Mouse (Mus musculus) cerebellum, adult 8-10 months (tissue): ENCODE measurements around the gene Fam43a.

Experiments used
- DNase-seq: peaks from one replicate; pipeline ENCODE4 v3.0.0; 2022

The Fam43a gene

DNA sequence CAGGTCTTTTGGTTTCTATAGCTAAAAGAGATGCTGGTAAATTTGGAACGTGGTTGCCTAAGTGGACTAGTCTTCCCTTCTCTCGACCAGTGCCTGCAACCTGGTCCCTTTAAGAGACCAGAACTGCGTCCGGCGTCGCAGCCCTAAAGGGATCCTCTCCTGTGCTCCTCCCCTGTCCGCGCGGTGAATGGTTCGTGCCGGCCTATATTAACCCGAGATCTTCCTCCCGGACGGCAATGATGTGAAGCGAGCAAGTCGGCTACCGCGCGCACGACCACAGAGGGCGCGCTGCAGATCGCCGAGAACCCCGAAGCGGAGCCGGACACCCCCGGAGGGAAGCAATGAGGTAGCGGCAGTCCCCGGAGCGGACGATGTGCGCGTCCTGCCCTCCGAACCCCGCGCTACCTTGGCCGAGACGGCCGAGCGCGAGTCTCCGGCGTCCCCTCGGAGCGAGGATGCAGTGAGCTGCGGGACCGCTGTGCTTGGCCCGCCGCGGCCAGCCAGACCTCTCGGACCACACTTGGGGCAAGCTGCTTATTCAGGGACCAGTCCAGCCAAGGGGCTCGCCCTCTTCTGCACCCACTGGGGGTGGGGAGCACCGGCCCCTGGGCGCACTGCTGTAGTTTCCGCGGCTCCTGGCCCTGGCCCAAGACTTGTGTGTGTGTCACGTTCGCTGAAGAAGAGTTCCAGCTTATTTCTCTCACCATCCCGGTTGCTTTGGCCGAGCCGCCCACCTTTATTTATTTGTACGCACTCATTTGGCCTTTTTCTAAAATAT is at the start of gene Fam43a:
Gene Fam43a (plus strand): TSS at position 233 of the 778 bp plus-strand sequence.
- peak; percentile 94 for DNase-seq

DNA sequence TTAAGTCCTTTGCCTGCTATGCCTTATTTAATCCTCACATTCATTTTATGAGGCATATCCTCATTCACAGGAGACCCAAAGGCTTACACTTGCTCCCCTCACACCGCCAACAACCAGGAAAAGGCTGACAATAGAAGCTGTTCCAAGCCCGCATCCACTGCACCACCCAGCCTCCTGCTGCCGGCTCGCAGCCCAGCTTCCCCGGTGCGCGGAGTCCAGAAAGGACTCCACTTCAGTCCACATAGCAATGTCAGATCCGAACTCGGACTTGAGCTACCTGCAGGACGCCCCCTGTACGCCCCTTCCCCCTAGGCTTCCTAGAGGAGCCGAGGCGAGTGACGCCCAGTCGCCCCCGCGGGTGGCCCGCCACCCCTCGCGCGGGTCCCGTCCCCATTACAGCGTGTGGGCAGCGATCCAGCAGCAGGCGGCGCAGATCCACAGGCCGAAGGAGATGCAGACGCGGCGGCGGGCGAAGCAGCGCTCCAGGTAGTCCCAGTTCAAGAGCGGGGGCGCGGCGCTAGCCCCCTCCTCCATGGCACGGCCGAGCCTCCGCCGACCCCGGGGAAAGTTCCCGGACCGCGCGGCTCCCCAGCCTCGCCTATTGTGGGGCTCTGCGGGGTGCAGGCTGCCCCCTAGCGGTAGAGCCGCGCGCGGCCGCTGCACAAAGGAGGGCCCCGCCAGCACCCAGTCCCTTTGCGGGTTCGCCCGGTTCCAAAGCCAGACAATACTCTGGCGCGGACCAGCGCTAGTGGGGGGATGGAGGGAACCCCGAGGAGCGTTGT is 49.4 kb upstream of the Fam43a start:
- DNase-seq = peak; percentile 71

DNA sequence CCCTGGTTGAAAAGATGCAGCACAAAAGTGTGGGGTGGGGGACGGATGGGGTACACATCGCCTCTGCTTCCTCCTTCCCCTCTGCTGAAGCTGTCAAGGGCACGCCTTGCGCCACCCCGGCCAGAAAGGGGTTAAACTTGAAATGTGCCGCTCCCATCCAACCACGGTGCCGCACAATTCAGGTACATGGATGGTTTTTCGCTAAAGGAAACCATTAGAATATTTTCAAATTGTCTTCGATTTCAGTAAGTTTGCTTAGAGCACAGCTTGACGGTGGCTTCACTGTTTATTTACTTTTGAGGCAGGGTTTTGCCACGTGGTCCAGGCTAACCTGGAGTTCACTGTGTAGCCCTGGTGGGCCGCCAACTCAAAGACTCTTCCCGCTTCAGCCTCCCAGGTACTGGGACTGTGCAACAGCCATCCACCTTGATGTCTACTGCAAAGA is 48.8 kb upstream of the Fam43a start, which contains the start of gene Tmem44:
Gene Tmem44 (minus strand): TSS at position 95 of the 445 bp plus-strand sequence.
- no peak for DNase-seq

DNA sequence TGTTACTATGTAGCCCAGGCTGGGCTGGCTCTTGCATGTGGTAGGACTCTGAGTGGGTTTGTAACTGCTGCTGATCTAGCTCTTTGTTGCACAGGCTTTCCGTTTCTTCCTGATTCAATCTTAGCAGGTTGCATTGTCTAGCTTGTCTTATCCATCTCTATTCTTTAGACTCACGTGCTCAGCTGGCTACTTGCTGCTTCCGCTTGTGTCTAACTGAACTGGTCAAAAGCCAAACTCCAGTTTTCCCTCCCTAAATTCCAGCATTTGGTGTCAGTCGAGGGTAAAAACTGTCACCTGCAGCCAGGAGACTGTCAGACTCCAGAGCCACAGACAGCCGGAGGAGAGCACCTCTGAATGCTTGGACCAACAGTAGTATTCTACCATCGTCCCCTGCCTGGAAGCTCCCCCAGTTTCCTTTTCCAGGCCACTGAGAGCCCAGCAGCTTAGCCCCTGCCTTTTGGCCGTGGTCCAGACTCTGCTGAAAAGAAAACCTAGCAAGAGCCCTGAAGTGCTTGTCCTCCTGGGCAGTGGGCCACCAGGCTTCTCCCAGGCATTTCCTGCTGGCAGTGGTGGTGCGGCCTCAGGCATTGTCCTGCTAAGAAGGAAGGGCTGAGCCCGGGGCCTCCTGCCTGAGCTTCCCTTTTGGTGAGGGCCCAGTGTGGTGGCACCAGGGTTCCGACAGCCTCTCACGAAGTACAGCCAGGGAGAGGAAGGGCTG is 46.7 kb upstream of the Fam43a start:
- peak; percentile 22 for DNase-seq

DNA sequence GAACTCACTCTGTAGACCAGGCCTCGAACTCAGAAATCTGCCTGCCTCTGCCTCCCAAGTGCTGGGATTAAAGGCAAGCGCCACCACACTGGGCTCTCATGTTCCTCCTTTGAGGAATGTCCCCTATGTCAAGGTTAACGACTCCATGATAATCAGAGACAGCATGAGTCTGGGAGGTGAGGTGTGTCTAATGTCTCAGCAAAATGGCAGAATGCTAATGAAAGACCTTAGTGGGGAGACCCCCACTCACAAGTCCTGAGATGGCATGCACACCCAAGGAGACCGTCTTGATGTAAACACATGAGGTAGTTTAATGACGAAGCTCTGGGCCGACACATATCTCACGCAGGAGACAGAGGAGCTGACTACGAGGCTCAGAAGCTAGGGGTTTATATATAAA is 45.4 kb upstream of the Fam43a start:
- no peak for DNase-seq

DNA sequence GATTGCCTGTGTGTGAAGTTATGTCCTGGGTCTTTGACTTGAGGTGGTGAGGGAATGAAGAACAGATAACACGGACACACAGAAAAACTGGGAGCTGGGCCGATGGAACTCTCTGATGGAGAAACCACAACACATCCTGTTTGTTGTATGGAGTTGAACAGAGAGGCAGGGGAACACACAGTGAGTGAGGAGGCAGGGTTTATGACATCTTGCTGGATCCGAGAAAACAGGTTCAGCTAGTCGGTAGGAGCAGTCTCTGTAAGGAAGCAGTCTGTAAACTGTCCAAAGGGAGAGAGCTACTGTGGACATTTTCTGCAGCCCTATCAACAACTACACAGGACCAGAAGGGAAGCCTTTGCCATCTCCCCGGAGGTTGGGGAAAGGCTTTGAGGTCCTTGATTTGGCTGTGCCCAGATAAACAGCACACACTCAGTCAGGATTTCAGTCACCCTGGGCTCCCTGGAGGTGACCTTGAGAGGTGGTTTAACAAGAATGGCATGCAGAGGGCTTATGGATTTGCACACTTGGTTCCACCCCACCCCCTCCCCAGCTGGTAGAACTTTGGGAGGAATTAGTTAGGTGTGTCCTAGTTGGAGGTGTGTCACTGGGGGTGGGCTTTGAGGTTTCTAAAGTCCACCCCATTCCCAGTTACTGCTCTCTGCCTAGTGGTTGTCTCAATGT is 40.1 kb upstream of the Fam43a start:
- no peak for DNase-seq

DNA sequence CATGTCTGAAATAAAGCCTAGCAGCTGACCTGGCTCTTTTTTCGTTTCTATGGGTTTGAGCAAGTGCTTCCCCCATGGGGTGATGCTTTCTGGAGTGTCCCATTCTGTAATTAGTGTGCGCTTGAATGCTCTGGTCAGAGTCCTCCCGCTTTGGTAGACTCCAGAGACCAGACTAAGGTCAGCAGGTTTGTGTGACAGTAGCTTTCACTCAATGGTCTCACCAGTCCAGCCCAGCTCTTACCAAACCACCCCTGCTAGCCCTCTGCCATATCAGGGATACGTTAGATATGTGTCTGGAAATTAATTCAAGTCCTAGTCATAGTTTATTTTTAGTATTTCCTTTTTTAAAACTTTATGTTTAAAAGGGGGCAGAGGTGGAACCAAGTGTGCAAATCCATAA is 38.9 kb upstream of the Fam43a start:
- DNase-seq = no peak

DNA sequence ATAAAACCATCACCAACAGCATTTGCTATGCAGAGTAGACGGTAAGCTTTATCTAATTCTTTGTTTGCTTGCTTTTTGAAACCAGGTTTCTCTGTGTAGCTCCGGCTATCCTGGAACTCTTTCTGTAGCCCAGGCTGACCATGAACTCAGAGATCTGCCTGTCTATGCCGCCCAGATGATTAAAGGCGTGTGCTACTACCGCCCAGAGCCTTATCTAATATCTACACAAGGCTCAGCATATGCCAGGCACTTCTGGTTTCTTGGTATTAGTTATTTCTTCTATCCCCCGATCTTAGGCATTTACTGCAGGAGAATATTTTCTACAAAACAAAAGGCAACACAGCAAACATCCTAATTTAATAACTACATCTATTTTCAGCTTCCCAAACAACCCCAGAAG is 33.9 kb upstream of the Fam43a start:
- DNase-seq = no peak

DNA sequence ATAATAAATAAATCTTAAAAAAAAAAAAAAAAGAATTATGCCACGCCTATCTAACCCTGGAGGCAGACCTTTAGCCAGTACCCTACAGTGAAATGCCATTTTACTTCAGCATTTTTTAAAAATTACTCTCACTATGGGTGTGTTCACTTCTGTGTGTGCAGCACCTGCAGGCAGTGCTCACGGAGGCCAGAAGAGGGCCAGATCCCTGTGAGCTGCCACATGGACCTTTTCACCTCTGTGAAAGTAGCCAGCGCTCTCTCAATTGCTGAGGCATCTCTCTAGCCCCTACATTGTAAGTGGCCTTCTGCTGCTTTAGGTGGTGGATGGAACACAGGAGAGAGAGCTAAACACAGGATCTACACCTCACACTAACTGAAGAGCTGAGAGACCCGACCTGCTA is 29.4 kb upstream of the Fam43a start:
- DNase-seq = no peak

DNA sequence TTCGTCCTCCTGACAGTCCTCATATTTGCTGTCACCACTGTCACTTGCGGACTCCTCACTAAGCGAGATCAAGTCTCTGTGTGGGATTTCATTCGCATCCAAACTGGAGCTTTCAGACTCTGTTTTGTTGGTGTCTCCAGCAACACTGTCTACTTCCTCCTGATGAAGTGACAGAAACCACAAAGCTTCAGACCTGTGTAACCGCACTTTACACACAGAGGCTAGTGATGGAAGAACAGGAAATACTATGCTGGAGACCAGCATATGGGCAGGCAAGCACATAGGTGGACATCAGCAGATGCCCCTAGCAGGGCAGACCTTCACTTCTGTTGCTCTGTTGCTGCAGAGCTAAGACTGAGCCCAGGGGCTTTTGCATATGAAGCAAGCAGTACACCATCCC is 28.1 kb upstream of the Fam43a start:
- DNase-seq = no peak

DNA sequence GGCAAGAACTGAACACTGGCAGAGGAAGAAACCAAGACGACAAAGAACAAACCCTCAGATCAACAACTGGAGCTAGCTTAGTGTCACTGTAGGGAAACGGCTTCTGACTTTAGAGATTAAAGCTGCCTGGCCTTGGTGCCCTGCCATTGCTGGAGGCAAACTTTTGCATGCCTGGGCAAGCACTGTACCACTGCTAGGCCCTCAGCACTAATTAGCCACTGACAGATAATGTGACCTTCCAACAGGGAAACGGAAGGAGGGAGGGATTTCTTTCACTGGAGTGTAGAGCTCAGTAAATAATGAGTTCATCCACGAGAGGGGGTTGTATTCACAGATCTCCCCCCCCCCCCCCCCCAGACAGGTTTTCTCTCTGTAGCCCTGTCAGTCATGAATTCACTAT is 27.3 kb upstream of the Fam43a start:
- DNase-seq = no peak

DNA sequence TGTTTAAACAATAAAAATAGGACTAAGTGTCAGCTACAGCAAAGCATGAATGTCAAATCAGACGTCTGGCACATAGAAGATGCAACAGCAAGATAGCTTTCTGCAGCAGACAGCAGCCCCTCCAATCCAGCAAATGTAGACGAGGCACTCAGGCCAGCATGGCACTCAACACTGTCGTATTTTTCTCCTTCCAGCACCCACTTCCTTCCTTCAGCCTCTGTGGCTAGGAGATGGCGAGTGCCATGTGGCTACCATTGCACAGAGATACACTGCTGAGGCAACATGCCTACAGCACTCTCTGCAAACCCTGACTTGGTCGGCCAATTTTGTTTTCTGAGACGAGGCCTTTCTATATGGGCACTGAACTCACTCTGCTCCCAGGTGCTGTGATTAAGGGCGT is 23.7 kb upstream of the Fam43a start:
- no peak for DNase-seq

DNA sequence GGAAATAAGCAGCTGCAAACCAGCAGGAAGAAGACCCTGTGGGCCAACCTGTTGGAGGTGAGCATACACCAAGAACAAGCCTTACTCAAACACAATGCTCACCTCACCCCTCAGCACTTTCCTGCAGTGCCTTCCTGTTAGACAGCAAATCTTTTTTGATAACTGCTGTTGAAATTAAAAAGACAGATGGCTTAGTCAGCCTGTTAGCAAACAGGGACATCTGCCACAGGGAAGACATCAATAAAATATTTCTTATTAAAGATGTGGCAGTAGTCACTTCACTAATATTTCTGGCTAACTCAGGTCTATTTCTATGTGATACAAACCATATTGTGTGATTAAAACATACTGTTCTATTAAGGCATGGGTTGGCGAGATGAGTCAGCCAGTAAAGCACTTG is 23.1 kb upstream of the Fam43a start:
- no peak for DNase-seq

DNA sequence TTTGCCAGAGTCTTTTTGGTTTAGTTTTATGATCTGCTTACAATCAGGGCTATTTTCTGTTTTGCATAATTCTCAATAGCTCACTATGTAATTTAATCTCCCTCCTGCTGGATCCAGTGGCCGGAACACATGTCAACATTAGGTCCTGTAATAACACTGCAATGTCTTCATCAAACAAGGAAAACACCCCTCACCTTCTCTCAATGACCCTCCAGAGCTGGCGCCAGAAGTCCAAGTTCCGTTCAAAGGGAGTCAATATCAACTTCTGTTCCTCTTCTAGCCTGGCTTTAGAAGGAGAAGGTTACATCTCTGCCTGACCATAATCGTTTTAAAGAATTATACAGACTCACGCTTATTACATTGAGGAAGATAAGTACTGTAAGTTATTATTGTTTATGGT is 18.8 kb upstream of the Fam43a start:
- no peak for DNase-seq

DNA sequence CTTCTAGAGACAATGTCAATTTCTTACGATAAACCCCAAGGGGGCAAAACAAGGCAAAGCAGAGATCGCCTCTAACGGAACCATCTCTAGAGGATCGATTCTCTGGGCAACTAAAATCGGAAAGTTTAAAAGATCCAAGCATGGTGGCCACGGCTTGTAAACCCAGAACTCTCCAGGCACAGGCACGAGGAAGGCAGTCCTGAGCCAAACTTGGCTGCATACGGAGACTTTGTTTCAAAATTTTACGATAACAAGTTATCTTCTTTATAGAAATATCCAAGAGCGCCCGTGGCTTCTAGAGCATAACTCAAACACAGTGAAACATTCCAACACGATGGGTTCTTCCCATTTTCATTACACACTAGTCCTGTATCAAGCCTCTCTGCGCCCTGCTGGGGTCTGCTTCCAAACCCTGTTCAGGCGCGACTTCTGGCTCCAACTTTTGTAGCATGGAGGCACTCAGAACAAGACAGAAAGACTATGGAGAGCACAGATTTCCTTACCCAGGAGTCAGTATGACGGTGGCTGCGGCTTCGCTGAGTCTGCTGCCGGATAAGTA is 12.5 kb upstream of the Fam43a start:
- DNase-seq = no peak

DNA sequence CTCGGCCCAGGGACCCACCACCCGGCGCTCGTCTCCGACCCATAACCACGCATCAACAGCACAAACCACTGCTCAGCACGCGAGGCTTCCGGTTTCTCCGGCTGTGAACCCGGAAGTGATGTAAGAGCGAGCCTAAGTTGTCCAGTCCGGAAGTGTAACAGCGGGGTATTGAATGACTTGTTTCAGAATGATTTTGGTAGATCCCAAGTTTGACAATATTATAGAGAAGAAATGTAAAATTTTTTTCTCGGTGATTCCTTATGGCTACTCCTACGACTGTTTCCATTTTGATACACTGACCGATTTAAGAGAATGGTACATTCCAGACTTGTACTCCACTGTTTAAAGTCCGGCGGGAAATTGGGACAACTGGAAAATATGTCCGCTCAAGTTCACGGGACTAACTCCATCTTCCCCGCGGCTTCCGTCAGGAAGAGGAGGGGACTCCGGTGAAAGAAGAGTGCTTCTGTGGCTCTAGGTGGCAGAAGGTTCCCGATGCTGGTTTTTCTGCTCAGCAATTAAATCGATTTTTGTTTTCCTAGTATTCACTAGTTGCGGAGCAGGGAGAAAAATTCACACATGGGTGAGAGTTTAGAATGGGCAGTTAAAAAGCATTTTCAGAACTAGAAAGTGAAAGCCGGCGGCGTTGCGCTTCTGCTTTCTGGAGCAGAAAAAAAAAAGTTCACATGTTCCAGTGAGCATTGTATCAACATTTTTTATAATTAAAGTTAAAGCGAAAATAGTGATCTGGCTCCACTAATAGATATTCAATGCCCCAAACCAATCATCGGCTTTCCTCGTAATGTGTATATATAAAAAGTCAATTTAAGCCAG is 11.8 kb upstream of the Fam43a start, which contains the start of gene Lsg1:
Gene Lsg1 (minus strand): TSS at position 99 of the 834 bp plus-strand sequence.
- DNase-seq = peak; percentile 91

DNA sequence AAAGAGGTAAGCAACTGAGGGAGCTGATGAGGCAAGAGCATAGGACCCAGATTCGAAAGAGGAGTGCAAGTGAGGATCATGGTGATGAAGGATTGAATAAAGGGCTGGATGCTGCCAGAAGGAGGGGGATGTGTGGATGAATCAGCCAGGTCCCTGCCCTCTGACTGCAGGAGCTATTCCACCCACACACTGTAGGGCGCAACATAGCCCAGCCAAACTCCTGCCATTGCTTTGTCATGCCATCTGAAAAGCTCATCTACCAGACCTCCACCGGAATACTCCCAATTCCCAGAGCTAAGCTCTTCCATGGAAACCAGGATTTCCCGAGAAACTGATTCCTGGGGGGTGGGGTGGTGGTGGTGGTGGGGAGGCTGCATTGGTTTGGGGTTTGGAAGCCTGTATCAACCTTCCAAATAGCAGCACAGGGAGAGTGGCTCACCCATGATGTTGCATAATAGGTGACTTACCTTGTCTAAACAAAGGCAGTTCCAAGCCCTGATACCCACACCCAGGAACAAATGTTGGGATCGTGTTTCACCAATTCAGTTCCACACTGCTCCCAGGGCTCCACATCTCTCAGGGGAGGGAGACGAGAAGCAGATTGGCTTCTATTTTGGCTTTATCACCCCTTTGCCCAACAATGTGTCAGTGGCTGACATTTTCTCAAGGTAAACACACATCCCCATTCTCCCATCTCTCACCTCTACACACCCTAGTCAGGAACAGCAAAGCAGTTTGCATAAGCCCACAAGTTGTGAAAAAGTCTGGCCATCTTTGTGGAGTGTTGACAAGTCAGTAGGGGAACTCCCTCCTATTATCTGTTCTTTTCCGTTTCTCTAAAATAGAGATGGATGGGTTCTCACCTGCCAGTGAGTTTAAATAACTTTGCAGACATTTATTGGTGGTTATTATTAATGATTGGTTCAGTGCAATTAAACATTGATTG is 9.0 kb upstream of the Fam43a start:
- no peak for DNase-seq

DNA sequence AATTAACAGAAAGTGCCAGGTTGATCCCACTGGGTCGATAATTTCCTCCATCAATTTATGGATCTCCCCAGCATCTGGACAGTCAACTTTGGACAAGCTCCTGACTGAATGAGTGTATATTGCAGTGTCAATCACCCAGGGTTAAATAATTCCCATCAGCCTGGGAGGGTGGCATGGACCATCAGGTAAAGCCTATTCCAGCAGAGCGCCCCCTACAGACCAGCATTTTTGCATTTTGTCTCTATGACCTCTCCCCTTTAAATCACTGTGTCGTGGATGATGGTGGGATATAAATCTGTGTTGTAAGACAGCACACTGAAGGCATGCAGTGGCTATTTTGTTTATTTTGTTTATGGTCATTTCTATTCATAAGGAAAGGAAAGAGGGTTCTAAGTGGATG is 7.5 kb upstream of the Fam43a start:
- no peak for DNase-seq

DNA sequence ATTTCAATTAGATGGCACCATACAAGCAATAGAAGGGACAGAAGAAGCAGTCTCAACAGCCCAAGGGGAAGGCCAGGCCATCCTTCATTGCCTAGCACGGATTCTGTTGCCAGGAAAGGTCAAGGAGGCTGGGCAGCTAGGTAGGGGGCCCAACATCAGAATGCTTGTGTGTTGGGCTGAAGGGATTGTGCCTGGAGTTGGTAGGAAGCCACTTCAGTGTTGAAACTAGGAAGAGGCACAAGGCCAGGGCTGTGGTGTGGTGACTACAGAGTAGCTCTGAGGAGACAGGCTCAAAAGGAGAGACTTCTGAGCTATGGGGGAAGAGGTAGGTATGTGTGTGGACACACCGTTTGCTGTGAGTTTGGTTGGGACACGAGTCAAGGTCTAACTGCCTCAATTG is 4.2 kb upstream of the Fam43a start:
- no peak for DNase-seq

DNA sequence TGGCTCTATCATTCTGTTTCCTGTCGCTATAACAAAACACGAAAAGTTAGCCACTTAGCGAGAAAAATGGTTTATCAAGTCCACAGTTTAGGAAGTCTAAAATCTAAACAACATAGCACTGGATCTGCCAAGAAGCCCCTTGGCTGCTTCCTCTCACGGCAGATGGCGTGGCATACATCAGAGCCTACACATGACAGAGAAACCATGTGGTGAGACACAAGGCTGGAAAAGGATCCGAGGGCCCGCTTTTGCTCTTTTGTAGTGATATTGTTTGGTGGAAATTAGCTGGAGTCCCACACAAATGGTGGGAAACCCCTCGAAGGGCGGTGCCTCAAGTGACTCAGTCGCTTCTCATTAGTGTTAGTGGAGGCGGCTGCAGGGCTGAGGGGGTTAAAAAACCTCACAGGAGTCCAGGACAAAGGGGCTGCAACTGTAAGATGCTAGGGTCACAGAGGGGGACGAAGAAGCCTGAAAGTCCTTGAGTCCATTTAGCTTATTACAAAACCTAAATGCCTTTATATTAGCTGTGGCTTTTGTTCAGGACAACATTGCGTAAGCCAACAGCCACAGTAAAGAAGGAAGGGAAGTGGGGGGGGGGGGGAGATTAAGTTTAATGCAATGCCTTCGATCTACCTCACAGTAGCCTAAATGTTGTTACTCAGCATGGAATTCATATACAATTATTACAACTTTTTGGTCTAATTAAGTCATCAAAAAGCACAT is 3.5 kb upstream of the Fam43a start:
- no peak for DNase-seq
